Mouse (Mus musculus): ENCODE measurements around the gene Klrb1. TPM values are rescaled to one million over a fixed set of nuclear protein-coding genes. Genes with fewer than 3 reads are reported as not detected.
"Not testable (repeated sequence)": the region's sequence is repeated elsewhere in the genome, so short reads cannot be mapped to it uniquely, and the experiment has no call there.

The Klrb1 gene
- total RNA-seq, 1 experiment from 2014 or later = 8.4 TPM

GRCm38 (mm10) chr6:128747006-128747405, 24.1 kb upstream of the Klrb1 start:
- ATAC-seq (replicated peaks; ENCODE audit: insufficient number of reproducible peaks, low FRiP score, low TSS enrichment, poor library complexity, severe bottlenecking) = not testable (repeated sequence)

GRCm38 (mm10) chr6:128737445-128737844, 14.6 kb upstream of the Klrb1 start:
- no peak for ATAC-seq (replicated peaks; ENCODE audit: insufficient number of reproducible peaks, low FRiP score, low TSS enrichment, poor library complexity, severe bottlenecking)

GRCm38 (mm10) chr6:128736100-128736499, 13.2 kb upstream of the Klrb1 start:
- 0 out of 2 replicates have a peak, but pooled peaks have one; percentile 9 for ATAC-seq (replicated peaks; ENCODE audit: insufficient number of reproducible peaks, low FRiP score, low TSS enrichment, poor library complexity, severe bottlenecking)

- no peak for ATAC-seq (replicated peaks; ENCODE audit: insufficient number of reproducible peaks, low FRiP score, low TSS enrichment, poor library complexity, severe bottlenecking)
Measured at GRCm38 (mm10) chr6:128734896-128735295, 12.0 kb upstream of the Klrb1 start.

- ATAC-seq (replicated peaks; ENCODE audit: insufficient number of reproducible peaks, low FRiP score, low TSS enrichment, poor library complexity, severe bottlenecking) = no peak; the same call in 1 of the 2 replicates
Measured at GRCm38 (mm10) chr6:128733908-128734679, 11.2 kb upstream of the Klrb1 start.

GRCm38 (mm10) chr6:128732032-128732431, 9.2 kb upstream of the Klrb1 start:
- ATAC-seq (replicated peaks; ENCODE audit: insufficient number of reproducible peaks, low FRiP score, low TSS enrichment, poor library complexity, severe bottlenecking) = no peak

GRCm38 (mm10) chr6:128701691-128702090, 21.2 kb downstream of the Klrb1 start:
- ATAC-seq (replicated peaks; ENCODE audit: insufficient number of reproducible peaks, low FRiP score, low TSS enrichment, poor library complexity, severe bottlenecking) = no peak

- no peak for ATAC-seq (replicated peaks; ENCODE audit: insufficient number of reproducible peaks, low FRiP score, low TSS enrichment, poor library complexity, severe bottlenecking)
Measured at GRCm38 (mm10) chr6:128679574-128679973, 43.3 kb downstream of the Klrb1 start.

- no peak for ATAC-seq (replicated peaks; ENCODE audit: insufficient number of reproducible peaks, low FRiP score, low TSS enrichment, poor library complexity, severe bottlenecking)
Measured at GRCm38 (mm10) chr6:128669936-128670335, 52.9 kb downstream of the Klrb1 start.

- no peak for ATAC-seq (replicated peaks; ENCODE audit: insufficient number of reproducible peaks, low FRiP score, low TSS enrichment, poor library complexity, severe bottlenecking)
Measured at GRCm38 (mm10) chr6:128662206-128662605, 60.7 kb downstream of the Klrb1 start, which contains the start of gene Clec2h. TSS of gene Clec2h (plus strand) at chr6:128662385.

GRCm38 (mm10) chr6:128661249-128661648, 61.6 kb downstream of the Klrb1 start:
- ATAC-seq (replicated peaks; ENCODE audit: insufficient number of reproducible peaks, low FRiP score, low TSS enrichment, poor library complexity, severe bottlenecking) = no peak

Other genes starting within 250 kb of the Klrb1 start
- gene Pzp, start 196.3 kb downstream of the Klrb1 start, total RNA-seq (2017) = not detected in 3 replicates
- 0.19 TPM in 1 of 3 replicates, not detected in the others for gene A2ml1, start 141.5 kb downstream of the Klrb1 start, total RNA-seq (2017)
- gene Klrb1a, start 99.5 kb downstream of the Klrb1 start, total RNA-seq (2017) = 35.0 to 144 TPM (median 65.3 TPM) in 3 replicates
- gene Clec2h, start 60.7 kb downstream of the Klrb1 start, total RNA-seq (2017) = not detected in 3 replicates
- gene Klrb1c, start 66.2 kb upstream of the Klrb1 start, total RNA-seq (2017) = 160 to 719 TPM (median 207 TPM) in 3 replicates
- 0.57 TPM in 1 of 3 replicates, not detected in the others for gene Gm44511, start 103.3 kb upstream of the Klrb1 start, total RNA-seq (2017)
- 99.8 to 219 TPM (median 100 TPM) in 3 replicates for gene Klrb1b, start 103.3 kb upstream of the Klrb1 start, total RNA-seq (2017)
- 129 to 160 TPM (median 147 TPM) in 3 replicates for gene Clec2i, start 164.5 kb upstream of the Klrb1 start, total RNA-seq (2017)
- 29.0 to 64.0 TPM (median 51.6 TPM) in 3 replicates for gene BC035044, start 168.1 kb upstream of the Klrb1 start, total RNA-seq (2017)
- 1.0 to 5.3 TPM in 2 of 3 replicates, not detected in the other for gene Clec2g, start 211.3 kb upstream of the Klrb1 start, total RNA-seq (2017)

Data from monocyte, adult 5-6 weeks (primary cell).